Mouse (Mus musculus) C2C12 (cell line): ENCODE results near the gene A930033H14Rik.

Experiments
- CEBPB ChIP-seq: IDR thresholded peaks from one replicate; pipeline ENCODE4 v1.6.1; 2011; ENCODE audit warnings: low read depth, mild to moderate bottlenecking, control low read depth, moderate library complexity
- CTCF ChIP-seq: IDR thresholded peaks from one replicate; pipeline ENCODE4 v1.5.1; 2011; ENCODE audit not compliant: control insufficient read depth, insufficient read depth, insufficient read length
- FOSL1 ChIP-seq: IDR thresholded peaks from one replicate; pipeline ENCODE4 v1.8.0; 2011; ENCODE audit warnings: mild to moderate bottlenecking, low read length; ENCODE audit not compliant: poor library complexity, insufficient read depth, severe bottlenecking
- MAX ChIP-seq: IDR thresholded peaks from one replicate; pipeline ENCODE4 v1.6.1; 2011; ENCODE audit warnings: mild to moderate bottlenecking, control low read depth
- MYOD1 ChIP-seq: IDR thresholded peaks from one replicate; pipeline ENCODE4 v1.6.1; 2011; ENCODE audit warnings: low read depth; ENCODE audit not compliant: control insufficient read depth, insufficient read length
- MYOG ChIP-seq: IDR thresholded peaks from one replicate; pipeline ENCODE4 v1.6.1; 2011; ENCODE audit not compliant: control insufficient read depth, insufficient read length; ENCODE audit errors: extremely low read depth
- USF1 ChIP-seq: IDR thresholded peaks from one replicate; pipeline ENCODE4 v1.6.1; 2011; ENCODE audit warnings: low read depth, mild to moderate bottlenecking, control low read depth, moderate library complexity

DNA sequence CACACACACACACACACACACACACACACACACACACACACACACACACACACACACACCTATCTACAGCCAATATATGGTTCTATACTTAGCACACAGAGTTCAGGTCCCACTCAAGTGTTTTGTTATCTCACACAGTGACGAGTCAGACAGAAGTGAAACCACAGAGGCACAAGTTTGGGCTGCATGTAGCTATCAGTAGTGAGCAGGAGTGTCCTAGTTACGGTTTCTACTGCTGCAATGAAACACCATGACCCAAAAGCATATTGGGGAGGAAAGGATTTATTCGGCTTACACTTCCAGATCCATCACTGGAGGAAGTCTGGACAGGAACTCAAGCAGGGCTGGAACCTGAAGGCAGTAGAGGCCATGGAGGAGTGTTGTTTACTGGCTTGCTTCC lies 9.1 kb upstream of the A930033H14Rik start:
- TF ChIP-seq MAX (no peak), CTCF (no peak), USF1 (no peak), MYOG (no peak), MYOD1 (no peak), CEBPB (no peak), FOSL1 (no peak)
